Mouse (Mus musculus) Patski (cell line): ENCODE data around the gene Slc17a9. TPM values are rescaled to one million over a fixed set of nuclear protein-coding genes. Genes with fewer than 3 reads are reported as not detected.

Source experiments
- ATAC-seq: fragments of 100-300 bp; one replicate; pipeline ENCODE4 v1.8.0; 2021
- CTCF ChIA-PET: fragments of 350-600 bp; sonication (Branson Sonifier 250); formaldehyde crosslinking; loops from one replicate; lab custom pipeline; 2022; ENCODE audit warnings: inconsistent platforms; lab: Charles Lee
- POLR2A ChIA-PET: fragments of 350-600 bp; sonication (Branson Sonifier 250); formaldehyde crosslinking; loops from one replicate; lab custom pipeline; 2022; ENCODE audit warnings: antibody characterized with exemption, inconsistent platforms; lab: Charles Lee
- DNase-seq: peaks from one replicate; pipeline ENCODE4 v3.0.0-alpha.2; 2011; ENCODE audit warnings: low read depth, low spot score
- H3K27me3 ChIP-seq: fragments of 371-371 bp; one replicate; pipeline ENCODE4 v1.5.1; 2021
- CTCF ChIP-seq: fragments of 100-300 bp; IDR thresholded peaks from one replicate; pipeline ENCODE4 v1.5.1; 2021
- in situ Hi-C: fragments of 300-500 bp; cut with MboI; formaldehyde crosslinking; loops from 3 replicates; pipeline ENCODE4 v1.11.1; 2018; ENCODE audit warnings: low pct_unique_long_range_greater_than_20kb, mixed read lengths
- polyA plus RNA-seq: library from polyadenylated mRNA; unstranded; gene quantifications from one replicate; pipeline ENCODE4 v1.2.3, GENCODE M21; 2021

Gene Slc17a9
- polyA plus RNA-seq, 1 experiment from 2014 or later: 0.12 TPM

DNA sequence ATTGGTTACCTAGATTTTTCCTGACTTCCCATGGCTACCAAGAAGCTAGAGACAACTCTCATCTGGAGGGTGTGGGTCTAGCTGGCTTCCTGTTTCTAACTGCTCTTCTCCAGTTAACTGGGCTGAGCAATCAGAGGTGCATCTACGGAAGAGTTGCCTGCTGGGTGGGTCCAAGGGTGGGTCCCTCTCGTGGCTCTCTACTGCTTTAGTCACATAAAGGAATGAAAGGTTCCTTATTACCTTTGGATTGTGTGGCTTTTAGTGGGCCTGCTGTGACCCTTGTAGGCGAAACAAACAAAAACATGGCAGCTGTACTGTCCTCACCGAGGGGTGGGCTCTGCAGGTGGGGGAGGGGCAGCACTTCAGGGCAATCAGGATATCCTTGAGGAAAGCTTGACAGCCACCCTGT, 2.6 kb downstream of the Slc17a9 start:
- no peak for TF ChIP-seq CTCF
- DNase-seq (no peak), ATAC-seq (no peak)
- peaks cover 4% of the 10 kb centered on the region for H3K27me3 ChIP-seq
- in situ Hi-C loops: no loop called here
- ChIA-PET POLR2A (no interaction called here), CTCF (interaction anchor here (1.3 kb wide), 1 partner anchor 22 kb away, joined by 3 read pairs; no protein-coding TSS in a partner anchor)

DNA sequence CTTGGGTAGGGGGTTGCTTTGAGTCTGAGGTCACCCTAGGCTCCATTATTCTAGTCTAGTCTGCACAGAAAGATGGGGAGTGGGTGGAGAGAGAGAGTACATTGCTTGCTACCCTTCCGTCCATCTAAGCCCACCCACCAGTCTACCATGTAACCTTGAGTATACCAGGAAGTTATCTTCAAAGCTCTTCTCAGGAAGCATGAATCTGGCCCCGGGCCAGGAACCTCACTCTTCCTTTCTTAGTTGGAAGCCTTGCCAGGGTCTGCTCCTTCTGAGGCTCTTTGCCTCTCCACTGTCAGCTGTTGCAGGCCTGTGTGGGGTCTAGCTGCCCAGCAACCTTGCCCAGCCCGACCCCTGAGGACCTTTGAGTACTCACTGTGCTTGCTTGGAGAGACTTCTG, 6.0 kb downstream of the Slc17a9 start:
- no peak for TF ChIP-seq CTCF
- in situ Hi-C loops: no loop called here
- H3K27me3 ChIP-seq: peaks cover 4% of the 10 kb centered on the region
- POLR2A ChIA-PET: no interaction called here
- no peak for ATAC-seq
- no peak for DNase-seq
- CTCF ChIA-PET: no interaction called here

- in situ Hi-C loops: no loop called here
- H3K27me3 ChIP-seq: peaks cover 4% of the 10 kb centered on the region
- POLR2A ChIA-PET: no interaction called here
- ATAC-seq (no peak), DNase-seq (no peak)
- no peak for TF ChIP-seq CTCF
- CTCF ChIA-PET: no interaction called here
Measured at GRCm38 (mm10) chr2:180731984-180732383, 6.9 kb downstream of the Slc17a9 start.

GRCm38 (mm10) chr2:180735232-180735631, 10.2 kb downstream of the Slc17a9 start:
- CTCF ChIA-PET: interaction anchor here (2.5 kb wide), 1 partner anchor 9 kb away, joined by 7 read pairs; no protein-coding TSS in a partner anchor
- no peak for TF ChIP-seq CTCF

DNA sequence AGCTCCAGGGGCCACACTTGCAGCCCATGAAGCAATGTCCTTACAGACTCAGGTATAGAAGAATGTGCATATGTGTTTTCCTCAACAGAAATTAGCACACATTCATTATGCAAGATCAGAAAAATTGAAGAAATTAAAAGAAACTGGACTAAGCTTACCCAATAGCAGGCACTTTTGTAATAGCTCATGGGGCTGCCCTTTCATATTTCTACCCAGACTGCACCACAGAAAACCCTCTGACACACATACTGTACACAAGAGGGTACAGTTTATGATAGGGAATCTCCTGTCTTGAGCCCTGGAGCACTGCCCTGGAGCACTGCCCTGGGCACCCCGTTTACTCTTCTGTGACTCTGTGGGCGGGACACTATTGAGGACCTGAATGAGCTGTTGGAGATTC, 12.9 kb downstream of the Slc17a9 start:
- ATAC-seq (no peak), DNase-seq (no peak)
- ChIA-PET POLR2A (no interaction called here), CTCF (no interaction called here)
- peaks cover 22% of the 10 kb centered on the region for H3K27me3 ChIP-seq
- TF ChIP-seq CTCF: no peak
- in situ Hi-C loops: no loop called here

More at GRCm38 (mm10) chr2:180735232-180735631, 10.2 kb downstream of the Slc17a9 start:
- POLR2A ChIA-PET: interaction anchor here (0.6 kb wide), 1 partner anchor 391 kb away, joined by 3 read pairs; no protein-coding TSS in a partner anchor
- in situ Hi-C loops: no loop called here
- no peak for DNase-seq
- no peak for ATAC-seq
- peaks cover 14% of the 10 kb centered on the region for H3K27me3 ChIP-seq

DNA sequence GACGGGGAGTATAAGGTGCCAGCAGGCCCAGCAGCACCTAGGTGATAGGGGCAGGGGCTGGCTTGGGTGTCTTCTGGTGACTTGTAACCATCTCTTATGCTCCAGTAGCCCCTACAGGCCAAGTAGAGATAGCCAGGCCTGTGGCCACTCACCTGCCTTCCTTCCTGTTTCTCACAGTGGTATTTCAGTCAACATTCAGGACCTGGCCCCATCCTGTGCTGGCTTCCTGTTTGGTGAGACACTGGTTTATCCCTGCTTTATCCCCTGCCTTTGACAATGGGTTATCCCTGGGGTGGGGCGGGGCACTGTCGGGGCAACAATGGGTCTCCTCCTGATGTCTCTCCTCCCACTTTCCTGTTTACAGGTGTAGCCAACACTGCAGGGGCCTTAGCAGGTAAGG, 15.3 kb downstream of the Slc17a9 start:
- ChIA-PET POLR2A (no interaction called here), CTCF (interaction anchor here (1.7 kb wide), 1 partner anchor 83 kb away, joined by 4 read pairs; no protein-coding TSS in a partner anchor)
- TF ChIP-seq CTCF: no peak
- in situ Hi-C loops: loop anchor here (10.0 kb wide), 1 partner anchor 166 kb away; no protein-coding TSS in a partner anchor
- ATAC-seq (no peak), DNase-seq (no peak)
- peaks cover 25% of the 10 kb centered on the region for H3K27me3 ChIP-seq

- DNase-seq (no peak), ATAC-seq (no peak)
- in situ Hi-C loops: loop anchor here (10.0 kb wide), 1 partner anchor 167 kb away; no protein-coding TSS in a partner anchor
- POLR2A ChIA-PET: no interaction called here
- H3K27me3 ChIP-seq: peaks cover 25% of the 10 kb centered on the region
- CTCF ChIA-PET: interaction anchor here (1.7 kb wide), 1 partner anchor 84 kb away, joined by 4 read pairs; no protein-coding TSS in a partner anchor
- no peak for TF ChIP-seq CTCF
Measured at GRCm38 (mm10) chr2:180741421-180741820, 16.4 kb downstream of the Slc17a9 start.

- in situ Hi-C loops: loop anchor here (10.0 kb wide), 1 partner anchor 168 kb away; no protein-coding TSS in a partner anchor
- DNase-seq: no peak
Measured at GRCm38 (mm10) chr2:180742820-180743219, 17.8 kb downstream of the Slc17a9 start.

DNA sequence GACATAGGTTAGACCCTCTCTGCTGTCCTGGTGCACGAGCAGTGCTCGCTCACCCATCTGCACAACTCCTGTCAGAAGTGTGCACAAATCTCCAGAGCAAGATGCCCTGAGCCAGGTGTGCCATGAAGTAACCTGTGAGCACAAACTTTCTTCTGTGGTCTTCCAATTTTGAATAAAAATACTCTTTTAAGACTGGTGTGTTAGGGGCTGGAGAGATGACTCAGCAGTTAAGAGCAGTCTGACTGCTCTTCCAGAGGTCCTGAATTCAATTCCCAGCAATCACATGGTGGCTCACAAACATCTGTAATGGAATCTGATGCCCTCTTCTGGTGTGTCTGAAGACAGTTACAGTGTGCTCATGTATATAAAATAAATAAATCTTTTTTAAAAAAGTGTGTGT, 18.3 kb downstream of the Slc17a9 start:
- no peak for DNase-seq
- H3K27me3 ChIP-seq: peaks cover 29% of the 10 kb centered on the region
- in situ Hi-C loops: loop anchor here (10.0 kb wide), 1 partner anchor 169 kb away; no protein-coding TSS in a partner anchor
- CTCF ChIA-PET: interaction anchor here (2.5 kb wide), 1 partner anchor 36 kb away, joined by 7 read pairs; no protein-coding TSS in a partner anchor
- POLR2A ChIA-PET: no interaction called here
- TF ChIP-seq CTCF: no peak
- ATAC-seq: no peak

More at GRCm38 (mm10) chr2:180742820-180743219, 17.8 kb downstream of the Slc17a9 start:
- TF ChIP-seq CTCF: no peak
- H3K27me3 ChIP-seq: peaks cover 25% of the 10 kb centered on the region
- CTCF ChIA-PET: no interaction called here
- no peak for ATAC-seq
- POLR2A ChIA-PET: no interaction called here

GRCm38 (mm10) chr2:180745248-180745927, 20.3 kb downstream of the Slc17a9 start:
- ChIA-PET CTCF (interaction anchor here (0.6 to 3.8 kb wide), 13 partner anchors 10 to 164 kb away, joined by 3 to 14 read pairs (median 4); partner anchors contain the start of gene Mrgbp), POLR2A (no interaction called here)
- TF ChIP-seq CTCF: peak; percentile 99
- H3K27me3 ChIP-seq: peaks cover 20% of the 10 kb centered on the region
- ATAC-seq (peak; percentile 75), DNase-seq (peak; percentile 28)
- in situ Hi-C loops: loop anchor here (10.0 kb wide), 1 partner anchor 171 kb away; no protein-coding TSS in a partner anchor
